Comparison of ENCODE assay signal across 10 mouse cellular contexts in the genomic region with DNA sequence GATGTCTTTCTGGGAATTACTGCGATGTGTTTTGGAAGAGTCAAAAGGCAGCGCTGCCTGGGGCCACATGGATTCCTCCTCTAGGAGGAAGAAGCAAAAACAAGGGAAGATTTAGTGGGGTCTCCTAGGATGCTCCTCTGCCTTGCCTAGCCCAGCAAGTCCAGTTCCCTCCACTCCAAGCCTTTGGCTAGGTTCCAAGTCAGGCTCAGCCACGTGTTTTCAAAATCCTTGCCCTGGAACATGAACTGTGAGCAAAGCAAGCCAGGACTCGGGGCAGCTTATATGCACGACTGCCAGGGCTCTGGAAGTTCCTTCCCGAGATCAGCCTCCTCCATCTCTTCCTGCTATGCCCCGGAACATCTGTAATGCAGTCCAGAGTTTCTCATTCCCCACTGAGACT.
DNase-seq lines count a peak whose midpoint lies in the region; ATAC-seq lines count a peak whose summit lies in the region.
"Had no signal": no experiment of that assay in that cellular context is flagged by ENCODE, and none has a peak within 500 bp of the region (broad histone marks: within the 10 kb centered on the region; RNA-seq: fewer than 3 reads in every experiment).

No protein-coding gene starts in this region.

- peaks cover 30% of the 10 kb centered on the region for H3K4me1 ChIP-seq in embryonic facial prominence, embryonic 10.5 days
- peaks cover 16% of the 10 kb centered on the region for H3K4me1 ChIP-seq in embryonic facial prominence, embryonic 15.5 days
- H3K4me1 ChIP-seq in lung, embryonic 15.5 days: peaks cover 27% of the 10 kb centered on the region

- ATAC-seq in embryonic facial prominence, embryonic 15.5 days (ENCODE audit: insufficient number of reproducible peaks, low FRiP score, low TSS enrichment, low read depth): no peak
- no peak for ATAC-seq in lung, embryonic 15.5 days (ENCODE audit: borderline replicate concordance, extremely low read depth, low FRiP score, low TSS enrichment)
- ATAC-seq: Patski had no signal

- H3K27me3 ChIP-seq in embryonic facial prominence, embryonic 10.5 days (replicated peaks; ENCODE audit: low read depth, poor library complexity, severe bottlenecking): no peaks in the 10 kb centered on the region
- no peaks in the 10 kb centered on the region for H3K27me3 ChIP-seq in embryonic facial prominence, embryonic 15.5 days
- H3K27me3 ChIP-seq in lung, embryonic 15.5 days: no peaks in the 10 kb centered on the region
- H3K27me3 ChIP-seq: Patski had no signal

- H3K27ac ChIP-seq in embryonic facial prominence, embryonic 10.5 days (replicated peaks): peak overlapping the region; percentile 48
- peak overlapping the region; percentile 39; the same call in 1 of the 2 replicates for H3K27ac ChIP-seq in embryonic facial prominence, embryonic 15.5 days (replicated peaks)
- H3K27ac ChIP-seq in lung, embryonic 15.5 days: peak overlapping the region; percentile 66

- intact Hi-C loops in heart, postnatal 10 days (cut with DNase I): no loop called here
- intact Hi-C loops in heart, postnatal 36 days (cut with DNase I): no loop called here

- WGBS in embryonic facial prominence, embryonic 10.5 days: 43% methylated on average over 7 of the region's 7 CpGs
- WGBS in embryonic facial prominence, embryonic 15.5 days: 14% methylated on average over 7 of the region's 7 CpGs
- 29% methylated on average over 7 of the region's 7 CpGs for whole genome bisulfite sequencing in lung, embryonic 15.5 days

- H3K36me3 ChIP-seq in embryonic facial prominence, embryonic 10.5 days (replicated peaks): 0 out of 2 replicates have a peak, but pooled peaks cover 3% of the 10 kb centered on the region
- no peaks in the 10 kb centered on the region for H3K36me3 ChIP-seq in embryonic facial prominence, embryonic 15.5 days
- H3K36me3 ChIP-seq in lung, embryonic 15.5 days: no peaks in the 10 kb centered on the region

- H3K9me3 ChIP-seq in embryonic facial prominence, embryonic 10.5 days: no peaks in the 10 kb centered on the region
- H3K9me3 ChIP-seq in embryonic facial prominence, embryonic 15.5 days (replicated peaks): no peaks in the 10 kb centered on the region
- no peaks in the 10 kb centered on the region for H3K9me3 ChIP-seq in lung, embryonic 15.5 days

- H3K9ac ChIP-seq in embryonic facial prominence, embryonic 15.5 days: no peak overlapping the region
- no peak overlapping the region for H3K9ac ChIP-seq in lung, embryonic 15.5 days

- peak; percentile 26 to 35 for DNase-seq in heart, postnatal 10 days
- no peak for DNase-seq in heart, postnatal 36 days
- no peak for DNase-seq in embryonic facial prominence, embryonic 10.5 days (ENCODE audit: low spot score)
- no peak for DNase-seq in urinary bladder, postnatal 4 days (ENCODE audit: low spot score in 2 of 2)
- DNase-seq in layer of hippocampus, adult 9-10 months (ENCODE audit: low spot score): no peak
- DNase-seq: cerebellum, adult 18-20 months; gastrocnemius, postnatal 36 days had no signal

- no peak overlapping the region for H3K4me3 ChIP-seq in embryonic facial prominence, embryonic 10.5 days
- no peak overlapping the region for H3K4me3 ChIP-seq in embryonic facial prominence, embryonic 15.5 days (replicated peaks)
- no peak overlapping the region for H3K4me3 ChIP-seq in lung, embryonic 15.5 days

- no peak overlapping the region for H3K4me2 ChIP-seq in embryonic facial prominence, embryonic 15.5 days (replicated peaks)
- no peak overlapping the region for H3K4me2 ChIP-seq in lung, embryonic 15.5 days

Comparison
In these comparisons a context has a peak if more than half of its experiments do, and no peak if none do; other contexts are left out.
1. DNase-seq: peak in heart, postnatal 10 days (2 of 2); none in heart, postnatal 36 days (0 of 2), embryonic facial prominence, embryonic 10.5 days (single experiment), urinary bladder, postnatal 4 days (0 of 2) and layer of hippocampus, adult 9-10 months (single experiment).
2. Peak in every context shown above with its lines, with median percentiles within 50 percentile points of each other: H3K27ac ChIP-seq.